Mouse (Mus musculus) forebrain, postnatal 0 days (tissue): ENCODE results near the gene Tceal5. TPM values are rescaled to one million over a fixed set of nuclear protein-coding genes. Genes with fewer than 3 reads are reported as not detected.

Experiments used
- ATAC-seq: fragments of 200-750 bp; cut with Nextera tagmentation; 2 replicates; pipeline ENCODE4 v1.8.0; 2017; ENCODE audit warnings: mild to moderate bottlenecking, moderate library complexity
- DNase-seq: peaks from one replicate; pipeline ENCODE4 v3.0.0-alpha.2; 2015
- H3K27ac ChIP-seq: fragments of 300-500 bp; sonication (generic); 2 replicates; pipeline ENCODE4 v1.5.1; 2014; ENCODE audit warnings: low read depth, mild to moderate bottlenecking, antibody characterized with exemption, low read length, moderate library complexity, mixed read lengths
- H3K27me3 ChIP-seq: fragments of 300-500 bp; sonication (generic); 2 replicates; pipeline ENCODE4 v1.6.1; 2014; ENCODE audit warnings: mild to moderate bottlenecking, low read length, mixed read lengths; ENCODE audit not compliant: insufficient read depth
- H3K36me3 ChIP-seq: fragments of 300-500 bp; sonication (generic); 2 replicates; pipeline ENCODE4 v1.6.1; 2014; ENCODE audit warnings: mild to moderate bottlenecking, moderate library complexity; ENCODE audit not compliant: insufficient read depth
- H3K4me1 ChIP-seq: fragments of 300-500 bp; sonication (generic); 2 replicates; pipeline ENCODE4 v1.6.1; 2014; ENCODE audit warnings: antibody characterized with exemption; ENCODE audit not compliant: insufficient read depth
- H3K4me2 ChIP-seq: fragments of 300-500 bp; sonication (generic); 2 replicates; pipeline ENCODE4 v1.6.1; 2014; ENCODE audit warnings: low read depth, mild to moderate bottlenecking, moderate library complexity
- H3K4me3 ChIP-seq: fragments of 300-500 bp; sonication (generic); 2 replicates; pipeline ENCODE4 v1.5.1; 2014; ENCODE audit warnings: low read depth, low read length, mixed read lengths
- H3K9ac ChIP-seq: fragments of 300-500 bp; sonication (generic); 2 replicates; pipeline ENCODE4 v1.6.1; 2014; ENCODE audit warnings: mild to moderate bottlenecking
- H3K9me3 ChIP-seq: fragments of 300-500 bp; sonication (generic); 2 replicates; pipeline ENCODE4 v1.6.1; 2016; ENCODE audit warnings: low read length
- CTCF ChIP-seq: sonication (generic); IDR thresholded peaks from 2 replicates; pipeline ENCODE4 v1.5.1; 2016; ENCODE audit warnings: antibody characterized with exemption, control low read depth, low read depth
- WGBS: fragments of 180-500 bp; shearing (Covaris S2); extraction: QIAGEN DNeasy Blood & Tissue Kit; methylation state at CpG from one replicate; pipeline ENCODE4 v1.1.7; 2014; 5-methylcytosine and 5-hydroxymethylcytosine counted together
- polyA plus RNA-seq: library from polyadenylated mRNA; unstranded; fragments of >200 nt; fragmentation: Nextera tagmentation; extraction: Ambion mirVana; gene quantifications from 2 replicates; pipeline ENCODE4 v1.2.1, GENCODE M21; 2015
- total RNA-seq: library from RNA; depleted of rRNA; stranded (reverse); fragments of >200 nt; gene quantifications from 2 replicates; pipeline ENCODE4 v1.2.3, GENCODE M21; 2014; rRNA removed

Tceal5 gene
- total RNA-seq (14.2 and 14.9 TPM in 2 replicates), polyA plus RNA-seq (34.6 and 41.5 TPM in 2 replicates)

DNA sequence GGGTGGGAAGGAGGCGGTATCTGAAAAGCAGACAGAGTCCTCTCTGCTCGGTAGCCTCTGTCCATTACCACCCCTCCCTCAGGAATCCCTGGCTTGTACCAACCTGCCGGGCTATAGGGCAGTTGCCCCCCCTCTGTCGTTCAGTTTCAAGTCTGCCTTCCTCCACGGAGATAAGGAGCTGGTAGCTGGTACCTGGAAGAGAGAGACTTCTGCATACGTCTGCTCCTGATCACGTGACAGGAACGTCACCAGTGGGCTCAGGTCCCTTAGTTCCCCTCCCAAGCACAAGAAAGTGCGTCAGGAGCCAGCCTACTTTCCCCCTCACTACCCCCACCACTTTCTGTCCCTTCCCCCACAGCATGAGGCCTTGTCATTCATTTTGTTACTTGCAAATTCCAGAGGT, at the start of gene Tceal5:
Gene Tceal5, minus strand, starts transcription at position 213 of the 403 bp plus-strand sequence.
- H3K27me3 ChIP-seq, result no peaks in the 10 kb centered on the region
- peak within 1 kb of the TSS; percentile 46 for H3K9ac ChIP-seq
- H3K27ac ChIP-seq, result peak within 1 kb of the TSS; percentile 71
- H3K4me1 ChIP-seq, result no peaks in the 10 kb centered on the region
- no peaks in the 10 kb centered on the region for H3K36me3 ChIP-seq
- H3K9me3 ChIP-seq, result no peaks in the 10 kb centered on the region
- TF ChIP-seq CTCF, result no peak
- DNase-seq, result peak; percentile 85
- 20% methylated on average over 9 of the region's 9 CpGs for WGBS
- H3K4me3 ChIP-seq, result peak within 1 kb of the TSS; percentile 47
- H3K4me2 ChIP-seq, result peak within 1 kb of the TSS; percentile 47
- ATAC-seq, result peak; percentile 97

DNA sequence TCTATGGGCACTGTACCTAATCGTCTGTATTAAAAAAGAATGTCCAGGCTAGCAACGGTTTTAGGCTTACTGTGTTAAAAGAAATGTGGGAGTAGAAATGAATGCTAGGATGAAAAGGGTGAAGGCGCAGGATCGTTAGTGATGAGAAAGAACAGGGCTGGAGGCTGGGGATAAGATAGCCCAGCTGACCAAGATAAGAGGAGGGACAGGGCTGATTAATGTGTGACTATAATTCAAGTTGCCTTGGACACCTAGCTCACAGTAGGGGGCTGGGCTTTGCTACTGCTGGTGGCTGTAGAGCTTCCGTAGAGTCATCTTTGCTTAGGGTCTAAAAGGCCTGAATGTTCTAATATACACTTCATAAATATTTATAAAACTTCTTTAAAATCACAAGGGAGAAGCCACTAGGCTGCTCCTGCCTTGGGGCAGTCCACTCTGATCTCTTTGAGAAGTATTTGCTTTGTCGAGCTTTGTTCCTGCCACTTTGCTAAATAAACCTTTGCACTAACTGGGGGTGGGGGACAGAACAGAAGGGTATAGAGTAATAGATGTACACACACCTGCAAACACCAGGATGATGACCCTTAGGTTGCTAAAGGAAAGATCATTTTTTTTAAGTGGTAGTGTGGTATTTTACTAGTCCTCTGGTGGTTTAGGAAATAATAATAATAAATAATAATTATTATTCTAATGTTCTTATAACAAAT, 48.5 kb upstream of the Tceal5 start:
- Histone ChIP-seq H3K27me3 (no peaks in the 10 kb centered on the region), H3K9ac (no peak overlapping the region), H3K36me3 (0 out of 2 replicates have a peak, but pooled peaks cover 2% of the 10 kb centered on the region), H3K4me3 (no peak overlapping the region), H3K4me1 (no peaks in the 10 kb centered on the region), H3K9me3 (no peaks in the 10 kb centered on the region), H3K27ac (no peak overlapping the region), H3K4me2 (no peak overlapping the region)
- WGBS, result 61% methylated on average over 6 of the region's 6 CpGs
- DNase-seq (no peak), ATAC-seq (no peak)
- no peak for TF ChIP-seq CTCF

DNA sequence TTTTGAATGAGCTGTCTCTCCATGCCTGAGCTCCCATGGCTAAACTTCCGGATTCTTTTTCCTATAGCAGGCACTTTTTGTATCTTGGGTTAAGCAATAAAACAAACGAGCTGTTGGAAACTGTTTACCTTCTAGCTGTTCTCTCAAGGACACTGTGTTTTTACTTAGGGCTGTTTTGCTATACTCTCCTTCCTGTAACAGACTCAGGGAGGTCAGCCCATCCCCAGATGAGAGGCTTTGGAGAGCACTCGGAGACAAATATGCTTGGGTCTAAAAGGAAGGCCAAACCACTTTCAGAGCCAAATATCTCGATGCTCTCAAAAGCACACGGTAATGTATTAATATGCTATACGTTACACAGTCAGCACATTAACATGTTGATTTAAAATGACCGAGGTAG, 46.0 kb upstream of the Tceal5 start:
- Histone ChIP-seq H3K4me1 (no peaks in the 10 kb centered on the region), H3K27me3 (no peaks in the 10 kb centered on the region), H3K27ac (no peak overlapping the region), H3K9me3 (no peaks in the 10 kb centered on the region), H3K4me3 (no peak overlapping the region), H3K9ac (no peak overlapping the region), H3K4me2 (no peak overlapping the region), H3K36me3 (0 out of 2 replicates have a peak, but pooled peaks cover 2% of the 10 kb centered on the region)
- 78% methylated on average over 7 of the region's 7 CpGs for WGBS
- DNase-seq (no peak), ATAC-seq (no peak)
- TF ChIP-seq CTCF, result no peak

DNA sequence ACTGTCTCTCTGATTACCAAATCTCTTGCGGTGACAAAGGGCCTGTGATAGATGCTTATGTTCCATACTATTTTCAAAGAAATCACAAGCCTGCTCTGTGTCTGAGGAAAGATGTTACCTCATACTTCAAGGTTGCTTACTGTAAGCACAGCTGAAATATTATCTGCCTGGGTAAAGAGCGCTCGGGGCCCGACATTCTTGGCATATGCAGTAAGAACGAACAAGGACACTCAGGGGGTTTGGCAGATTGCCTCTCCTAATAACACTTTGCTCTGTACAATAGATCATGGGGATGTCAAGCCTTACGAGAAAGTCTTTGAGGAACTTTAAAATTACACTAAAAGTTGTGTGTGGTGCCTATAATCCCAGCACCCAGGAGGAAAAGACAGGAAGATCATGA, 45.1 kb upstream of the Tceal5 start:
- Histone ChIP-seq H3K36me3 (0 out of 2 replicates have a peak, but pooled peaks cover 2% of the 10 kb centered on the region), H3K9me3 (no peaks in the 10 kb centered on the region), H3K27ac (no peak overlapping the region), H3K4me3 (no peak overlapping the region), H3K4me1 (no peaks in the 10 kb centered on the region), H3K4me2 (no peak overlapping the region), H3K27me3 (no peaks in the 10 kb centered on the region), H3K9ac (no peak overlapping the region)
- DNase-seq, result no peak
- ATAC-seq, result no peak
- no peak for TF ChIP-seq CTCF
- 65% methylated on average over 6 of the region's 6 CpGs for WGBS

DNA sequence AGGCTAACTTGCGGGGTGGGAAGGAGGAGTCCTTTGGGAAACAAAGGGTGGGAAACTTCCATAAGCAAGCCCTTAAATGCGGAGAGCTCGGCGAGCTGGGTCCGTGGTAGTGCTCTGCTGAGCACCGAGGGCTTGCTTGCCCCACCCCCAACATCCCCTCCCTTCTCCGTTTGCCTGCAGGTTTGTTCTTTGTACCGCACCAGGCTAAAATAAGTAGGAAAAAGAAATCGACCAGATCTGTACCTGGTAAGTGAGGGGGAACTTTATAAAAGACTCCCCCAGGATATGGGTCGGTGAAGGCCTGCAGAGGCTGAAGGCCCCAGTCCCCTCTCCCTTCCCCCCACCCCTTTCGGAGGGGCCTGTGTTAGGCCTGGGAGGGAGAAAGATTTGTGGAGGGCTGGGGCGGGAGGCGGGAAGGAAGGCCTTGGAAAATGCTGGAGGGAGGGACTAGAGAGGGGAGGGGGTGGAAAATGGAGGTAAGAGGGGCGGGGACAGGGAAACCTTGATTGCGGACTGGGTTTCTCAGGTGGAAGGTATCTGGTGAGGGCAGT, 41.9 kb upstream of the Tceal5 start:
- DNase-seq (peak; percentile 50), ATAC-seq (peak; percentile 80)
- Histone ChIP-seq H3K27ac (peak overlapping the region; percentile 67), H3K27me3 (no peaks in the 10 kb centered on the region), H3K4me2 (peak overlapping the region; percentile 49), H3K9ac (peak overlapping the region; percentile 55), H3K9me3 (no peaks in the 10 kb centered on the region), H3K36me3 (0 out of 2 replicates have a peak, but pooled peaks cover 2% of the 10 kb centered on the region), H3K4me1 (no peaks in the 10 kb centered on the region), H3K4me3 (peak overlapping the region; percentile 48)
- 25% methylated on average over 15 of the region's 15 CpGs for WGBS
- no peak for TF ChIP-seq CTCF

- H3K27ac ChIP-seq, result peak within 1 kb of the TSS; percentile 67
- TF ChIP-seq CTCF, result no peak
- 0 out of 2 replicates have a peak, but pooled peaks cover 2% of the 10 kb centered on the region for H3K36me3 ChIP-seq
- no peaks in the 10 kb centered on the region for H3K27me3 ChIP-seq
- peak; percentile 80 for DNase-seq
- peak within 1 kb of the TSS; percentile 48 for H3K4me3 ChIP-seq
- peak within 1 kb of the TSS; percentile 55 for H3K9ac ChIP-seq
- H3K4me1 ChIP-seq, result no peaks in the 10 kb centered on the region
- ATAC-seq, result peak; percentile 94
- no peaks in the 10 kb centered on the region for H3K9me3 ChIP-seq
- WGBS, result 31% methylated on average over 20 of the region's 20 CpGs
- H3K4me2 ChIP-seq, result peak within 1 kb of the TSS; percentile 49
Observed at GRCm38 (mm10) chrX:136244574-136245229, 41.0 kb upstream of the Tceal5 start, which contains the start of gene Tceal9. TSS of gene Tceal9 (plus strand) at chrX:136245079.

- 0 out of 2 replicates have a peak, but pooled peaks cover 2% of the 10 kb centered on the region for H3K36me3 ChIP-seq
- no peaks in the 10 kb centered on the region for H3K9me3 ChIP-seq
- ATAC-seq, result no peak
- no peak for DNase-seq
- WGBS, result 89% methylated on average over 2 of the region's 2 CpGs
- H3K4me3 ChIP-seq, result no peak overlapping the region
- H3K9ac ChIP-seq, result no peak overlapping the region
- no peak overlapping the region for H3K27ac ChIP-seq
- H3K27me3 ChIP-seq, result no peaks in the 10 kb centered on the region
- TF ChIP-seq CTCF, result no peak
- no peaks in the 10 kb centered on the region for H3K4me1 ChIP-seq
- H3K4me2 ChIP-seq, result no peak overlapping the region
Observed at GRCm38 (mm10) chrX:136243181-136243580, 39.5 kb upstream of the Tceal5 start.
